9 mouse cellular contexts compared by ENCODE assay signal in the genomic region with DNA sequence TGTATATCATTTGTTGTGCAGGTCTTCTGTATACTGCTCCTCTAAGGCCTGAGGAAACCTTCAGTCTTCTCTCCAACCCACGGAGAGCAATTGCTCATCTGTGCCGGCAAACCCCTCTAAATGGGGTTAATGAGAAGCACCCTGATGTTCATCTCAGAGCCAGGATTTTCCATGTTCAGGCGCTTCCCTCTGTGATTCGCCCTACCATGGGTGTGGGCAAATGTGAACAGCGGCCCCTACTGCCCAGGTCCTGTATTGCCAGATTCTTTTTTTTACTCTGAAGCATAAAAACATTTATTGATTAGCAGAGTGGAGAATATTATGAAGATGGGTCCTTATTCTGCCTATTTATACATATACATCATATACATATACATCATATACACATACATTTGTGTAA.
DNase-seq lines count a peak whose midpoint lies in the region; ATAC-seq and TF ChIP-seq lines count a peak whose summit lies in the region.
"Had no signal": no experiment of that assay in that cellular context is flagged by ENCODE, and none has a peak within 500 bp of the region (broad histone marks: within the 10 kb centered on the region; RNA-seq: fewer than 3 reads in every experiment).

No protein-coding gene starts in this region.

- WGBS in liver, postnatal 0 days (ENCODE audit: insufficient replicate concordance): 33% methylated on average over 5 of the region's 5 CpGs

- ATAC-seq in liver, postnatal 0 days: no peak

- no peak overlapping the region for H3K9ac ChIP-seq in liver, postnatal 0 days (replicated peaks)
- H3K9ac ChIP-seq: neural tube, embryonic 13.5 days had no signal

- no peaks in the 10 kb centered on the region for H3K9me3 ChIP-seq in liver, postnatal 0 days (ENCODE audit: low read length)
- H3K9me3 ChIP-seq: neural tube, embryonic 13.5 days had no signal

- TF ChIP-seq EP300 in liver, postnatal 0 days (IDR thresholded peaks at IDR 0.05; ENCODE audit: low read depth): no peak

- H3K4me1 ChIP-seq in testis, adult 2 months (ENCODE audit: control insufficient read depth, insufficient read depth, low read length): no peaks in the 10 kb centered on the region
- no peaks in the 10 kb centered on the region for H3K4me1 ChIP-seq in liver, postnatal 0 days (ENCODE audit: insufficient read depth)
- H3K4me1 ChIP-seq: neural tube, embryonic 13.5 days had no signal

- no peak for TF ChIP-seq POLR2A in testis, adult 2 months (IDR thresholded peaks at IDR 0.05; ENCODE audit: control insufficient read depth, low read depth, low read length)

- peak; percentile 17 to 72 for DNase-seq in heart, adult 18-20 months
- DNase-seq in heart, adult 11 months: no peak
- DNase-seq in testis, postnatal 14 days (ENCODE audit: low spot score): no peak
- peak; percentile 78 for DNase-seq in cerebellum, adult 9-10 months
- DNase-seq in heart, postnatal 14 days: peak; percentile 34 to 44
- DNase-seq in liver, postnatal 0 days: peak; percentile 22
- peak; percentile 62 for DNase-seq in testis, postnatal 10 days (ENCODE audit: low spot score)

- H3K27me3 ChIP-seq in testis, adult 2 months (ENCODE audit: control insufficient read depth, insufficient read depth, low read length): no peaks in the 10 kb centered on the region
- no peaks in the 10 kb centered on the region for H3K27me3 ChIP-seq in liver, postnatal 0 days (ENCODE audit: insufficient read depth, low read length)
- H3K27me3 ChIP-seq: neural tube, embryonic 13.5 days had no signal

- no peak overlapping the region for H3K27ac ChIP-seq in testis, adult 2 months (ENCODE audit: control insufficient read depth, insufficient read depth, low read depth, low read length)
- no peak overlapping the region for H3K27ac ChIP-seq in liver, postnatal 0 days (ENCODE audit: low read depth)
- H3K27ac ChIP-seq: neural tube, embryonic 13.5 days had no signal

- peak; percentile 40; the same call in 1 of the 2 replicates for TF ChIP-seq CTCF in testis, adult 2 months (IDR thresholded peaks at IDR 0.05; ENCODE audit: control insufficient read depth, insufficient read depth, insufficient replicate concordance, low read depth, low read length)
- peak; percentile 63 for TF ChIP-seq CTCF in liver, postnatal 0 days (IDR thresholded peaks at IDR 0.05; ENCODE audit: low read depth)

- intact Hi-C loops in heart, postnatal 14 days (cut with DNase I): loop anchor here (2.0 to 5.0 kb wide), 2 partner anchors 262 to 387 kb away; a partner anchor contains a TSS

- H3K4me2 ChIP-seq in liver, postnatal 0 days (ENCODE audit: low read depth, low read length): no peak overlapping the region
- H3K4me2 ChIP-seq: neural tube, embryonic 13.5 days had no signal

- no peaks in the 10 kb centered on the region for H3K36me3 ChIP-seq in testis, adult 2 months (ENCODE audit: control insufficient read depth, insufficient read depth, low read length)
- no peaks in the 10 kb centered on the region for H3K36me3 ChIP-seq in liver, postnatal 0 days (replicated peaks; ENCODE audit: insufficient read depth, low read length)
- H3K36me3 ChIP-seq: neural tube, embryonic 13.5 days had no signal

- H3K4me3 ChIP-seq in testis, adult 2 months (ENCODE audit: control insufficient read depth, low read depth, low read length): no peak overlapping the region
- no peak overlapping the region for H3K4me3 ChIP-seq in liver, postnatal 0 days (ENCODE audit: low read depth, low read length)
- H3K4me3 ChIP-seq: neural tube, embryonic 13.5 days had no signal

Comparison
In these comparisons a context has a peak if more than half of its experiments do, and no peak if none do; other contexts are left out.
1. DNase-seq: peak in heart, adult 18-20 months (2 of 2), cerebellum, adult 9-10 months (single experiment), heart, postnatal 14 days (2 of 2), liver, postnatal 0 days (single experiment) and testis, postnatal 10 days (single experiment); none in heart, adult 11 months (single experiment) and testis, postnatal 14 days (single experiment).